Mouse (Mus musculus) hindbrain, embryonic 16.5 days (tissue): ENCODE results near the gene Sidt2. TPM values are rescaled to one million over a fixed set of nuclear protein-coding genes. Genes with fewer than 3 reads are reported as not detected.

Source experiments
- ATAC-seq: fragments of 200-750 bp; cut with Nextera tagmentation; 2 replicates; pipeline ENCODE4 v1.8.0; 2017; ENCODE audit warnings: moderate TSS enrichment, moderate library complexity
- H3K27ac ChIP-seq: fragments of 300-500 bp; sonication (generic); 2 replicates; pipeline ENCODE4 v1.5.1; 2014; ENCODE audit warnings: low read depth, mild to moderate bottlenecking, control low read depth, low read length, moderate library complexity
- H3K27me3 ChIP-seq: fragments of 300-500 bp; sonication (generic); replicated peaks from 2 replicates; pipeline ENCODE4 v1.6.1; 2014; ENCODE audit warnings: low read length; ENCODE audit not compliant: control insufficient read depth, insufficient read depth
- H3K36me3 ChIP-seq: fragments of 300-500 bp; sonication (generic); 2 replicates; pipeline ENCODE4 v1.6.1; 2014; ENCODE audit warnings: mild to moderate bottlenecking, low read length, moderate library complexity, mixed read lengths; ENCODE audit not compliant: control insufficient read depth, insufficient read depth
- H3K4me1 ChIP-seq: fragments of 300-500 bp; sonication (generic); 2 replicates; pipeline ENCODE4 v1.6.1; 2014; ENCODE audit warnings: low read depth, low read length; ENCODE audit not compliant: control insufficient read depth, insufficient read depth
- H3K4me2 ChIP-seq: fragments of 300-500 bp; sonication (generic); 2 replicates; pipeline ENCODE4 v1.6.1; 2014; ENCODE audit warnings: mild to moderate bottlenecking, low read length, control low read depth, moderate library complexity
- H3K4me3 ChIP-seq: fragments of 300-500 bp; sonication (generic); 2 replicates; pipeline ENCODE4 v1.5.1; 2014; ENCODE audit warnings: mild to moderate bottlenecking, low read length, control low read depth, moderate library complexity
- H3K9ac ChIP-seq: fragments of 300-500 bp; sonication (generic); 2 replicates; pipeline ENCODE4 v1.6.1; 2014; ENCODE audit warnings: low read depth, mild to moderate bottlenecking, control low read depth, low read length, moderate library complexity
- H3K9me3 ChIP-seq: fragments of 300-500 bp; sonication (generic); 2 replicates; pipeline ENCODE4 v1.6.1; 2014; ENCODE audit warnings: mild to moderate bottlenecking, low read length, moderate library complexity; ENCODE audit not compliant: control insufficient read depth
- WGBS: fragments of 180-500 bp; shearing (Covaris S2); extraction: QIAGEN DNeasy Blood & Tissue Kit; methylation state at CpG from one replicate; pipeline ENCODE4 v1.1.7; 2014; 5-methylcytosine and 5-hydroxymethylcytosine counted together
- polyA plus RNA-seq: library from polyadenylated mRNA; unstranded; fragments of >200 nt; fragmentation: Nextera tagmentation; extraction: Ambion mirVana; gene quantifications from 2 replicates; pipeline ENCODE4 v1.2.1, GENCODE M21; 2015

Gene Sidt2
- polyA plus RNA-seq: 51.2 and 52.0 TPM in 2 replicates

- peak; percentile 97 for ATAC-seq
- Histone ChIP-seq H3K27ac (peak within 1 kb of the TSS; percentile 86), H3K27me3 (no peaks in the 10 kb centered on the region), H3K9me3 (no peaks in the 10 kb centered on the region), H3K36me3 (peaks cover 9% of the 10 kb centered on the region), H3K4me2 (peak within 1 kb of the TSS; percentile 73), H3K9ac (peak within 1 kb of the TSS; percentile 91), H3K4me1 (peaks cover 25% of the 10 kb centered on the region), H3K4me3 (peak within 1 kb of the TSS; percentile 79)
- WGBS: under 1% methylated on average over 43 of the region's 48 CpGs
Measured at GRCm38 (mm10) chr9:45955107-45955963, at the start of gene Sidt2. Sidt2 (minus strand) TSS chr9:45955258.

GRCm38 (mm10) chr9:46004529-46004928 lies 49.5 kb upstream of the Sidt2 start:
- no peak overlapping the region for H3K9ac ChIP-seq
- no peak overlapping the region for H3K27ac ChIP-seq
- 59% methylated on average over 3 of the region's 3 CpGs for WGBS
- no peaks in the 10 kb centered on the region for H3K36me3 ChIP-seq
- H3K9me3 ChIP-seq: no peaks in the 10 kb centered on the region
- no peak for ATAC-seq
- no peaks in the 10 kb centered on the region for H3K4me1 ChIP-seq
- H3K27me3 ChIP-seq: no peaks in the 10 kb centered on the region
- H3K4me2 ChIP-seq: no peak overlapping the region
- no peak overlapping the region for H3K4me3 ChIP-seq

GRCm38 (mm10) chr9:46003729-46004128 lies 48.7 kb upstream of the Sidt2 start:
- ATAC-seq: no peak
- no peak overlapping the region for H3K4me3 ChIP-seq
- WGBS: 6% methylated on average over 7 of the region's 7 CpGs
- no peaks in the 10 kb centered on the region for H3K36me3 ChIP-seq
- no peaks in the 10 kb centered on the region for H3K9me3 ChIP-seq
- 0 out of 2 replicates have a peak overlapping the region, but pooled peaks have one; percentile 43 for H3K9ac ChIP-seq
- no peaks in the 10 kb centered on the region for H3K4me1 ChIP-seq
- H3K4me2 ChIP-seq: no peak overlapping the region
- no peak overlapping the region for H3K27ac ChIP-seq
- no peaks in the 10 kb centered on the region for H3K27me3 ChIP-seq

- WGBS: 51% methylated on average over 4 of the region's 4 CpGs
- no peak for ATAC-seq
- H3K4me3 ChIP-seq: no peak overlapping the region
Measured at GRCm38 (mm10) chr9:45999009-45999408, 44.0 kb upstream of the Sidt2 start.

GRCm38 (mm10) chr9:45985229-45985567 lies 30.1 kb upstream of the Sidt2 start:
- under 1% methylated on average over 4 of the region's 4 CpGs for WGBS
- ATAC-seq: peak; percentile 66

More at GRCm38 (mm10) chr9:45999009-45999408, 44.0 kb upstream of the Sidt2 start:
- Histone ChIP-seq H3K4me2 (no peak overlapping the region), H3K4me1 (no peaks in the 10 kb centered on the region), H3K9me3 (no peaks in the 10 kb centered on the region), H3K27me3 (no peaks in the 10 kb centered on the region), H3K9ac (no peak overlapping the region), H3K36me3 (no peaks in the 10 kb centered on the region), H3K27ac (no peak overlapping the region)

GRCm38 (mm10) chr9:45984409-45985228 lies 29.6 kb upstream of the Sidt2 start:
- peak overlapping the region; percentile 65 for H3K4me3 ChIP-seq
- no peaks in the 10 kb centered on the region for H3K36me3 ChIP-seq
- no peaks in the 10 kb centered on the region for H3K9me3 ChIP-seq
- H3K4me1 ChIP-seq: peaks cover 26% of the 10 kb centered on the region
- peak overlapping the region; percentile 80 for H3K9ac ChIP-seq
- ATAC-seq: peak; percentile 96
- no peaks in the 10 kb centered on the region for H3K27me3 ChIP-seq
- WGBS: 0% methylated on average over 43 of the region's 76 CpGs
- peak overlapping the region; percentile 80 for H3K4me2 ChIP-seq
- H3K27ac ChIP-seq: peak overlapping the region; percentile 92

More at GRCm38 (mm10) chr9:45985229-45985567, 30.1 kb upstream of the Sidt2 start:
- Histone ChIP-seq H3K4me2 (peak overlapping the region; percentile 80), H3K27me3 (no peaks in the 10 kb centered on the region), H3K36me3 (no peaks in the 10 kb centered on the region), H3K4me3 (peak overlapping the region; percentile 65), H3K9me3 (no peaks in the 10 kb centered on the region), H3K9ac (peak overlapping the region; percentile 80), H3K27ac (peak overlapping the region; percentile 92), H3K4me1 (peaks cover 24% of the 10 kb centered on the region)

- peak overlapping the region; percentile 80 for H3K9ac ChIP-seq
- no peaks in the 10 kb centered on the region for H3K27me3 ChIP-seq
- peak overlapping the region; percentile 80 for H3K4me2 ChIP-seq
- H3K27ac ChIP-seq: peak overlapping the region; percentile 92
- peaks cover 26% of the 10 kb centered on the region for H3K4me1 ChIP-seq
- H3K4me3 ChIP-seq: peak overlapping the region; percentile 65
- no peaks in the 10 kb centered on the region for H3K36me3 ChIP-seq
- H3K9me3 ChIP-seq: no peaks in the 10 kb centered on the region
- no peak for ATAC-seq
- WGBS: under 1% methylated on average over 23 of the region's 23 CpGs
Measured at GRCm38 (mm10) chr9:45983676-45984408, 28.8 kb upstream of the Sidt2 start.

- Histone ChIP-seq H3K36me3 (no peaks in the 10 kb centered on the region), H3K27ac (no peak overlapping the region), H3K9me3 (no peaks in the 10 kb centered on the region), H3K4me3 (no peak overlapping the region), H3K4me1 (peaks cover 26% of the 10 kb centered on the region), H3K9ac (no peak overlapping the region), H3K27me3 (no peaks in the 10 kb centered on the region), H3K4me2 (no peak overlapping the region)
- no peak for ATAC-seq
Measured at GRCm38 (mm10) chr9:45981331-45981730, 26.3 kb upstream of the Sidt2 start.
